Mouse (Mus musculus) liver, adult 2 months (tissue): ENCODE results near the gene Cd52.

Experiments used
- CTCF ChIP-seq: fragments of 200-500 bp; IDR thresholded peaks from 2 replicates; pipeline ENCODE4 v1.5.1; 2011; ENCODE audit warnings: low read depth, low read length, control low read depth
- POLR2A ChIP-seq: fragments of 200-500 bp; IDR thresholded peaks from 2 replicates; pipeline ENCODE4 v1.6.1; 2011; ENCODE audit warnings: low read length, control low read depth; ENCODE audit not compliant: insufficient read depth; ENCODE audit errors: extremely low read depth

DNA sequence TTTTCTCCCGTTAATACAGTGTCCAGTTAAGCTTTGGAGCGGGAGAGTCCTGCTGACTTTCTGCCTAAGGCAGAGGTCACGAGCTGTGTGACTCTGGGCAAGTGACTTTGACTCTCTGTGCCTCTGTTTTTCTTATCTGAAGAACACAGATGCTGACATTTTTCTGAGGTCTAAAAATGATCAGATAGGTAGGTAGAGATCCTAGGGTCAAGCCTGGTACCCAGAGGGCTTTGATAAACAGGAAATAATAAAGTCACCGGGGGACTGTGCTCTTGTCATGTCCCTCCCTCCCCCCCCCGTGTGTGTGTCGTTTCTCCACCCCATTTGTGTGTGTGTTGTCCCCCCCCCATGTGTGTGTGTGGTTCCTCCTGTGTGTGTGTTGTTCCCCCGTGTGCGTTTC is 32.3 kb downstream of the Cd52 start:
- no peak for TF ChIP-seq CTCF
- TF ChIP-seq POLR2A = no peak
